Mouse (Mus musculus): ENCODE measurements around the gene Pigo. TPM values are rescaled to one million over a fixed set of nuclear protein-coding genes. Genes with fewer than 3 reads are reported as not detected.

Gene Pigo
- total RNA-seq, 2 experiments from 2014 or later = 4.8 to 10.2 TPM

GRCm38 (mm10) chr4:43038567-43039495 lies 13.2 kb upstream of the Pigo start:
- peak; percentile 59 for ATAC-seq (replicated peaks; ENCODE audit: low FRiP score, poor library complexity, severe bottlenecking)

- ATAC-seq (replicated peaks; ENCODE audit: low FRiP score, poor library complexity, severe bottlenecking) = peak; percentile 74
Observed at GRCm38 (mm10) chr4:43037860-43038566, 12.4 kb upstream of the Pigo start.

- ATAC-seq (replicated peaks; ENCODE audit: low FRiP score, poor library complexity, severe bottlenecking) = no peak
Observed at GRCm38 (mm10) chr4:43036356-43036755, 10.7 kb upstream of the Pigo start.

- ATAC-seq (replicated peaks; ENCODE audit: low FRiP score, poor library complexity, severe bottlenecking) = no peak
Observed at GRCm38 (mm10) chr4:43035851-43036250, 10.2 kb upstream of the Pigo start.

- no peak for ATAC-seq (replicated peaks; ENCODE audit: low FRiP score, poor library complexity, severe bottlenecking)
Observed at GRCm38 (mm10) chr4:43033481-43033880, 7.9 kb upstream of the Pigo start.

GRCm38 (mm10) chr4:43032501-43032900 lies 6.9 kb upstream of the Pigo start:
- ATAC-seq (replicated peaks; ENCODE audit: low FRiP score, poor library complexity, severe bottlenecking) = no peak

- ATAC-seq (replicated peaks; ENCODE audit: low FRiP score, poor library complexity, severe bottlenecking) = peak; percentile 91
Observed at GRCm38 (mm10) chr4:43031237-43031995, 5.8 kb upstream of the Pigo start, which contains the start of gene Stoml2. Gene Stoml2, minus strand, starts transcription at chr4:43031710.

GRCm38 (mm10) chr4:43030780-43031230 lies 5.2 kb upstream of the Pigo start:
- ATAC-seq (replicated peaks; ENCODE audit: low FRiP score, poor library complexity, severe bottlenecking) = peak; percentile 57

GRCm38 (mm10) chr4:43030352-43030751 lies 4.7 kb upstream of the Pigo start:
- peak; percentile 25 for ATAC-seq (replicated peaks; ENCODE audit: low FRiP score, poor library complexity, severe bottlenecking)

- no peak for ATAC-seq (replicated peaks; ENCODE audit: low FRiP score, poor library complexity, severe bottlenecking)
Observed at GRCm38 (mm10) chr4:43029749-43030148, 4.1 kb upstream of the Pigo start.

GRCm38 (mm10) chr4:43029121-43029520 lies 3.5 kb upstream of the Pigo start:
- no peak for ATAC-seq (replicated peaks; ENCODE audit: low FRiP score, poor library complexity, severe bottlenecking)

- ATAC-seq (replicated peaks; ENCODE audit: low FRiP score, poor library complexity, severe bottlenecking) = no peak
Observed at GRCm38 (mm10) chr4:43024673-43025072, 946 bp downstream of the Pigo start.

- ATAC-seq (replicated peaks; ENCODE audit: low FRiP score, poor library complexity, severe bottlenecking) = no peak
Observed at GRCm38 (mm10) chr4:43021341-43021740, 4.3 kb downstream of the Pigo start.

GRCm38 (mm10) chr4:43020876-43021275 lies 4.7 kb downstream of the Pigo start:
- no peak for ATAC-seq (replicated peaks; ENCODE audit: low FRiP score, poor library complexity, severe bottlenecking)

GRCm38 (mm10) chr4:43019641-43020465 lies 5.8 kb downstream of the Pigo start:
- ATAC-seq (replicated peaks; ENCODE audit: low FRiP score, poor library complexity, severe bottlenecking) = no peak

GRCm38 (mm10) chr4:43019176-43019575 lies 6.4 kb downstream of the Pigo start:
- ATAC-seq (replicated peaks; ENCODE audit: low FRiP score, poor library complexity, severe bottlenecking) = no peak

GRCm38 (mm10) chr4:43018156-43018555 lies 7.5 kb downstream of the Pigo start:
- no peak for ATAC-seq (replicated peaks; ENCODE audit: low FRiP score, poor library complexity, severe bottlenecking)

GRCm38 (mm10) chr4:43012091-43012490 lies 13.5 kb downstream of the Pigo start:
- no peak for ATAC-seq (replicated peaks; ENCODE audit: low FRiP score, poor library complexity, severe bottlenecking)
